Mouse (Mus musculus): ENCODE measurements around the gene Ndc1. TPM values are rescaled to one million over a fixed set of nuclear protein-coding genes. Genes with fewer than 3 reads are reported as not detected.

Ndc1 gene
- total and polyA plus RNA-seq, 3 experiments, result 8.6 to 139 (median 56.3) TPM

- Histone ChIP-seq H3K9me3 (replicated peaks) (no peaks in the 10 kb centered on the region), H3K36me3 (replicated peaks) (peaks cover 64% of the 10 kb centered on the region), H3K4me1 (ENCODE audit: insufficient read depth, low read depth, low read length) (no peaks in the 10 kb centered on the region), H3K27me3 (ENCODE audit: insufficient read depth, low read length) (no peaks in the 10 kb centered on the region), H3K4me3 (ENCODE audit: low read depth, low read length) (no peak overlapping the region)
- TF ChIP-seq CTCF (IDR thresholded peaks at IDR 0.05; ENCODE audit: low read depth, low read length) (no peak), POLR2AphosphoS5 (IDR thresholded peaks at IDR 0.05; ENCODE audit: insufficient replicate concordance, low read depth, low read length) (no peak), GATA1 (IDR thresholded peaks at IDR 0.05; ENCODE audit: borderline replicate concordance, low read length) (no peak), TAL1 (conservative IDR thresholded peaks at IDR 0.05; ENCODE audit: low read depth, low read length) (no peak), GATA2 (IDR thresholded peaks at IDR 0.05; ENCODE audit: borderline replicate concordance, low read depth, low read length) (no peak)
- no peak for ATAC-seq (ENCODE audit: extremely low read depth, insufficient number of reproducible peaks, low FRiP score, poor library complexity, severe bottlenecking)
- DNase-seq (ENCODE audit: low spot score), result no peak
Observed at GRCm38 (mm10) chr4:107336356-107336755, 31.2 kb upstream of the Ndc1 start.

- H3K4me3 ChIP-seq (ENCODE audit: low read depth, low read length), result no peak overlapping the region
- no peaks in the 10 kb centered on the region for H3K4me1 ChIP-seq (ENCODE audit: insufficient read depth, low read depth, low read length)
- ATAC-seq (ENCODE audit: extremely low read depth, insufficient number of reproducible peaks, low FRiP score, poor library complexity, severe bottlenecking), result no peak
- no peaks in the 10 kb centered on the region for H3K27me3 ChIP-seq (ENCODE audit: insufficient read depth, low read length)
- H3K9me3 ChIP-seq (replicated peaks), result no peaks in the 10 kb centered on the region
- TF ChIP-seq CTCF (IDR thresholded peaks at IDR 0.05; ENCODE audit: low read depth, low read length) (no peak), GATA1 (IDR thresholded peaks at IDR 0.05; ENCODE audit: borderline replicate concordance, low read length) (no peak), POLR2AphosphoS5 (IDR thresholded peaks at IDR 0.05; ENCODE audit: insufficient replicate concordance, low read depth, low read length) (no peak), TAL1 (conservative IDR thresholded peaks at IDR 0.05; ENCODE audit: low read depth, low read length) (no peak), GATA2 (IDR thresholded peaks at IDR 0.05; ENCODE audit: borderline replicate concordance, low read depth, low read length) (no peak)
- H3K36me3 ChIP-seq (replicated peaks), result peaks cover 72% of the 10 kb centered on the region
- DNase-seq (ENCODE audit: low spot score), result no peak
Observed at GRCm38 (mm10) chr4:107337455-107337854, 30.1 kb upstream of the Ndc1 start.

GRCm38 (mm10) chr4:107341354-107341753 lies 26.2 kb upstream of the Ndc1 start:
- Histone ChIP-seq H3K4me3 (ENCODE audit: low read depth, low read length) (no peak overlapping the region), H3K4me1 (ENCODE audit: insufficient read depth, low read depth, low read length) (no peaks in the 10 kb centered on the region), H3K27me3 (ENCODE audit: insufficient read depth, low read length) (no peaks in the 10 kb centered on the region), H3K36me3 (replicated peaks) (peaks cover 89% of the 10 kb centered on the region), H3K9me3 (replicated peaks) (no peaks in the 10 kb centered on the region)
- DNase-seq (ENCODE audit: low spot score) (no peak), ATAC-seq (ENCODE audit: extremely low read depth, insufficient number of reproducible peaks, low FRiP score, poor library complexity, severe bottlenecking) (no peak)
- TF ChIP-seq POLR2AphosphoS5 (IDR thresholded peaks at IDR 0.05; ENCODE audit: insufficient replicate concordance, low read depth, low read length) (no peak), CTCF (IDR thresholded peaks at IDR 0.05; ENCODE audit: low read depth, low read length) (no peak), TAL1 (conservative IDR thresholded peaks at IDR 0.05; ENCODE audit: low read depth, low read length) (no peak), GATA1 (IDR thresholded peaks at IDR 0.05; ENCODE audit: borderline replicate concordance, low read length) (no peak), GATA2 (IDR thresholded peaks at IDR 0.05; ENCODE audit: borderline replicate concordance, low read depth, low read length) (no peak)

GRCm38 (mm10) chr4:107344612-107345011 lies 23.0 kb upstream of the Ndc1 start:
- H3K9me3 ChIP-seq (replicated peaks), result no peaks in the 10 kb centered on the region
- TF ChIP-seq CTCF (IDR thresholded peaks at IDR 0.05; ENCODE audit: low read depth, low read length) (no peak), GATA1 (IDR thresholded peaks at IDR 0.05; ENCODE audit: borderline replicate concordance, low read length) (no peak), POLR2AphosphoS5 (IDR thresholded peaks at IDR 0.05; ENCODE audit: insufficient replicate concordance, low read depth, low read length) (no peak), TAL1 (conservative IDR thresholded peaks at IDR 0.05; ENCODE audit: low read depth, low read length) (no peak), GATA2 (IDR thresholded peaks at IDR 0.05; ENCODE audit: borderline replicate concordance, low read depth, low read length) (no peak)
- H3K36me3 ChIP-seq (replicated peaks), result peaks cover 87% of the 10 kb centered on the region
- H3K4me3 ChIP-seq (ENCODE audit: low read depth, low read length), result no peak overlapping the region
- no peaks in the 10 kb centered on the region for H3K27me3 ChIP-seq (ENCODE audit: insufficient read depth, low read length)
- H3K4me1 ChIP-seq (ENCODE audit: insufficient read depth, low read depth, low read length), result no peaks in the 10 kb centered on the region
- ATAC-seq (ENCODE audit: extremely low read depth, insufficient number of reproducible peaks, low FRiP score, poor library complexity, severe bottlenecking) (no peak), DNase-seq (ENCODE audit: low spot score) (no peak)

GRCm38 (mm10) chr4:107347221-107347620 lies 20.4 kb upstream of the Ndc1 start:
- TF ChIP-seq CTCF (IDR thresholded peaks at IDR 0.05; ENCODE audit: low read depth, low read length) (no peak), GATA2 (IDR thresholded peaks at IDR 0.05; ENCODE audit: borderline replicate concordance, low read depth, low read length) (no peak), POLR2AphosphoS5 (IDR thresholded peaks at IDR 0.05; ENCODE audit: insufficient replicate concordance, low read depth, low read length) (no peak), GATA1 (IDR thresholded peaks at IDR 0.05; ENCODE audit: borderline replicate concordance, low read length) (no peak), TAL1 (conservative IDR thresholded peaks at IDR 0.05; ENCODE audit: low read depth, low read length) (no peak)
- no peak for DNase-seq (ENCODE audit: low spot score)

GRCm38 (mm10) chr4:107348529-107349310 lies 18.9 kb upstream of the Ndc1 start:
- DNase-seq (ENCODE audit: low spot score) (no peak), ATAC-seq (ENCODE audit: extremely low read depth, insufficient number of reproducible peaks, low FRiP score, poor library complexity, severe bottlenecking) (no peak)
- Histone ChIP-seq H3K36me3 (replicated peaks) (peaks cover 90% of the 10 kb centered on the region), H3K27me3 (ENCODE audit: insufficient read depth, low read length) (no peaks in the 10 kb centered on the region), H3K9me3 (replicated peaks) (no peaks in the 10 kb centered on the region), H3K4me3 (ENCODE audit: low read depth, low read length) (no peak overlapping the region), H3K4me1 (ENCODE audit: insufficient read depth, low read depth, low read length) (no peaks in the 10 kb centered on the region)
- no peak for TF ChIP-seq TAL1 (conservative IDR thresholded peaks at IDR 0.05; ENCODE audit: low read depth, low read length)
- no peak for TF ChIP-seq GATA2 (IDR thresholded peaks at IDR 0.05; ENCODE audit: borderline replicate concordance, low read depth, low read length)
- TF ChIP-seq POLR2AphosphoS5 (IDR thresholded peaks at IDR 0.05; ENCODE audit: insufficient replicate concordance, low read depth, low read length), result no peak
- no peak for TF ChIP-seq GATA1 (IDR thresholded peaks at IDR 0.05; ENCODE audit: borderline replicate concordance, low read length)
- no peak for TF ChIP-seq CTCF (IDR thresholded peaks at IDR 0.05; ENCODE audit: low read depth, low read length)

More at GRCm38 (mm10) chr4:107347221-107347620, 20.4 kb upstream of the Ndc1 start:
- Histone ChIP-seq H3K4me1 (ENCODE audit: insufficient read depth, low read depth, low read length) (no peaks in the 10 kb centered on the region), H3K4me3 (ENCODE audit: low read depth, low read length) (no peak overlapping the region), H3K9me3 (replicated peaks) (no peaks in the 10 kb centered on the region), H3K36me3 (replicated peaks) (peaks cover 91% of the 10 kb centered on the region), H3K27me3 (ENCODE audit: insufficient read depth, low read length) (no peaks in the 10 kb centered on the region)
- no peak for ATAC-seq (ENCODE audit: extremely low read depth, insufficient number of reproducible peaks, low FRiP score, poor library complexity, severe bottlenecking)
